Mouse (Mus musculus): ENCODE measurements around the gene Uvrag. TPM values are rescaled to one million over a fixed set of nuclear protein-coding genes. Genes with fewer than 3 reads are reported as not detected.

Gene Uvrag
- total and polyA plus RNA-seq, 3 experiments: 5.9 to 22.1 (median 21.0) TPM

DNA sequence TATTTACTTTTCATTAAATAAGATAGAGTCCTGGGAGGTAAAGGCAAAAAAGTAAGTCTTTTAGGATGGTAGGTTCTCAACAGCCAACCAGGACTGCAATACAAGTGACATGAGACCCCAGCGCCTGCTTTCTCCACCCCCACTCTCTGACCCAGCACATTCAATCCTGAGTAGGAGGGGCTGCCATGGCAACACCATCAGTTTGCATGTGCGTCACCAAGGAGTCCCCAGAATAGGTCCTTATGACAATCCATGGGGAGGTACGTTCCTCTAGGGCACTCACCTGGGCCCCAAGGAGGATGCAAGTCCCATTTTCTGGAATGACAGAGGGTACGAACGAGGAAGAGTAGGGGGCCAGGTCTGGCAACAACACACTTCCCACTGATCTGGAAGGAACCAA, 36.4 kb upstream of the Uvrag start:
- peak in 1 of 2 experiments; percentile 16 for DNase-seq
- H3K36me3 ChIP-seq (ENCODE audit: control insufficient read depth, insufficient read depth, low read length): no peaks in the 10 kb centered on the region
- H3K9ac ChIP-seq (ENCODE audit: low read depth, low read length): no peak overlapping the region
- intact Hi-C loops (cut with DNase I): no loop called here
- H3K4me3 ChIP-seq: no peak overlapping the region
- peaks cover 5% of the 10 kb centered on the region; the same call in 1 of the 2 replicates for H3K4me1 ChIP-seq (ENCODE audit: control insufficient read depth, insufficient read depth, low read length)
- H3K79me2 ChIP-seq (replicated peaks; ENCODE audit: control insufficient read depth, insufficient read depth, low read length): no peaks in the 10 kb centered on the region; the same call in 1 of the 2 replicates
- WGBS: 78% methylated on average over 5 of the region's 5 CpGs
- no peak for TF ChIP-seq CTCF (IDR thresholded peaks at IDR 0.05)
- TF ChIP-seq POLR2A (IDR thresholded peaks at IDR 0.05; ENCODE audit: insufficient read depth, low read depth, low read length): 0 out of 2 replicates have a peak, but pooled peaks have one; percentile 30
- H3K27ac ChIP-seq: no peak overlapping the region; the same call in 1 of the 2 replicates
- no peaks in the 10 kb centered on the region for H3K27me3 ChIP-seq (ENCODE audit: control insufficient read depth, insufficient read depth, low read length)

DNA sequence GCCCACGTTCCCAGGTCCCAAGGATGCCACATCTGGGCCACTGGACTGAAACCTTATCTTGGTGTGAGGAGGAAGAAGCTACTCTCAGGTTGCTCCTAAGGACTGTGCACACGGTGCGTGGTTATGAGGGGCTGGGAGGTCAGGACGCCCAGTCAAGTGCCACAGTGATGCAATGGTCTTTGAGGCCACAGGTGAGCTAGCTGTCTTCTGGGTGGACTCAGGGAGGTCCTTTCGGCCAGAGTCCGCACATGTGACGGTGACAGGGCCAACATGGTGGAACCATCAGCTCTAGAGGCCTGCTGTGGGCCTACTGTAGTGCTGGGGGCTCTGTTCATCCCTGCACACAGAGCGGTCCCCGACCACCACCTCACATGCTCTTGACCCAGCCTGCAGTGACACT, 34.7 kb upstream of the Uvrag start:
- TF ChIP-seq CTCF (IDR thresholded peaks at IDR 0.05) (no peak), POLR2A (IDR thresholded peaks at IDR 0.05; ENCODE audit: insufficient read depth, low read depth, low read length) (0 out of 2 replicates have a peak, but pooled peaks have one; percentile 18), EP300 (IDR thresholded peaks at IDR 0.05; ENCODE audit: insufficient read depth, low read depth, low read length) (0 out of 2 replicates have a peak, but pooled peaks have one; percentile 9)
- H3K79me2 ChIP-seq (replicated peaks; ENCODE audit: control insufficient read depth, insufficient read depth, low read length): no peaks in the 10 kb centered on the region; the same call in 1 of the 2 replicates
- no peak overlapping the region for H3K9ac ChIP-seq (ENCODE audit: low read depth, low read length)
- no peaks in the 10 kb centered on the region for H3K36me3 ChIP-seq (ENCODE audit: control insufficient read depth, insufficient read depth, low read length)
- H3K27me3 ChIP-seq (ENCODE audit: control insufficient read depth, insufficient read depth, low read length): no peaks in the 10 kb centered on the region
- peak in 1 of 2 experiments; percentile 15 for DNase-seq
- no peak overlapping the region for H3K27ac ChIP-seq
- intact Hi-C loops (cut with DNase I): no loop called here
- peaks cover 5% of the 10 kb centered on the region; the same call in 1 of the 2 replicates for H3K4me1 ChIP-seq (ENCODE audit: control insufficient read depth, insufficient read depth, low read length)
- WGBS: 80% methylated on average over 9 of the region's 9 CpGs
- H3K4me3 ChIP-seq: no peak overlapping the region

DNA sequence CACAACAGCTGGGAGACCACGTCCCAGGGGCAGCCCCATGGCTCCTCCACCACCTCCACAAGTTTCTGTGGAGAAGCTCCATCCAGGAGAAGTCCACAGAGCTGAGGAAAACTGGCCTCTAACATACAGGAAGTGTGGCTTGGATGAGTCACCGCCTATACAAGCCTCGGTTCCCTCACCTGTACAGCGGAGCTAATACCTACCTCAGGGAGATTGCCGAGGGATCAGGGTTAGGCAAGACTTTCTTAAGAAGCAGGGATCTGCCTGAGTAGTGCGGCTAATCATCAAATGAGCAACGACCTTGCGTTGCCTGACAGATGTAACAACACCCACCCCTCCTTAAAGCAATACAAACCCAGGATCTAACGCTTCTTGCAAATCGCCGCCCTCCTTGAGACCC, 34.2 kb upstream of the Uvrag start:
- no peak overlapping the region for H3K9ac ChIP-seq (ENCODE audit: low read depth, low read length)
- H3K27ac ChIP-seq: no peak overlapping the region
- no peaks in the 10 kb centered on the region for H3K27me3 ChIP-seq (ENCODE audit: control insufficient read depth, insufficient read depth, low read length)
- no peaks in the 10 kb centered on the region for H3K36me3 ChIP-seq (ENCODE audit: control insufficient read depth, insufficient read depth, low read length)
- no peak for TF ChIP-seq POLR2A (IDR thresholded peaks at IDR 0.05; ENCODE audit: insufficient read depth, low read depth, low read length)
- TF ChIP-seq EP300 (IDR thresholded peaks at IDR 0.05; ENCODE audit: insufficient read depth, low read depth, low read length): no peak
- TF ChIP-seq CTCF (IDR thresholded peaks at IDR 0.05): no peak
- no peak for DNase-seq
- H3K4me3 ChIP-seq: no peak overlapping the region
- H3K79me2 ChIP-seq (replicated peaks; ENCODE audit: control insufficient read depth, insufficient read depth, low read length): no peaks in the 10 kb centered on the region; the same call in 1 of the 2 replicates
- intact Hi-C loops (cut with DNase I): no loop called here
- WGBS: 68% methylated on average over 11 of the region's 11 CpGs
- H3K4me1 ChIP-seq (ENCODE audit: control insufficient read depth, insufficient read depth, low read length): peaks cover 5% of the 10 kb centered on the region; the same call in 1 of the 2 replicates

DNA sequence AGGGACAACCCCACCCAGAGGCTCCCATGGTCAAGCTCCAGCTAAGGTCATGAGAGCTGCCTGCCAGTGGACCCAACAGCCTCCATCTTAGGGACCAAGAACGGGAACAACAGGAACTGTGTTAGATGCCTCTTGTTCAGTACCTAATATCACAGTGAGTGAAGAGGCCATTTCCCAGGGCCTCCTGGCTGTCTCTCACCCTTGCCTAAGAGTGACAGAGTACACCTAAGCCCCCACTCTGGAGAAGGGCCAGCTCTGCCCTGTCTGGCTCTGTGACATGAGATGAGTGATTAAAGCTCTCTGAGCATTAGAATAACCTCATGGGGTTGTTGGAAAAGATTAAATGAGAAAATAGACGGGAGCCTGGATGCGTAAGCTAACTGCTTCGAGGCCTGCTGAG, 33.1 kb upstream of the Uvrag start:
- Histone ChIP-seq H3K27ac (no peak overlapping the region), H3K9ac (ENCODE audit: low read depth, low read length) (no peak overlapping the region), H3K27me3 (ENCODE audit: control insufficient read depth, insufficient read depth, low read length) (no peaks in the 10 kb centered on the region), H3K79me2 (replicated peaks; ENCODE audit: control insufficient read depth, insufficient read depth, low read length) (no peaks in the 10 kb centered on the region; the same call in 1 of the 2 replicates), H3K36me3 (ENCODE audit: control insufficient read depth, insufficient read depth, low read length) (no peaks in the 10 kb centered on the region), H3K4me1 (ENCODE audit: control insufficient read depth, insufficient read depth, low read length) (peaks cover 5% of the 10 kb centered on the region; the same call in 1 of the 2 replicates), H3K4me3 (no peak overlapping the region)
- TF ChIP-seq EP300 (IDR thresholded peaks at IDR 0.05; ENCODE audit: insufficient read depth, low read depth, low read length) (no peak), CTCF (IDR thresholded peaks at IDR 0.05) (no peak), POLR2A (IDR thresholded peaks at IDR 0.05; ENCODE audit: insufficient read depth, low read depth, low read length) (no peak)
- 72% methylated on average over 4 of the region's 4 CpGs for WGBS
- DNase-seq: peak in 1 of 2 experiments; percentile 16
- intact Hi-C loops (cut with DNase I): no loop called here

- Histone ChIP-seq H3K9ac (ENCODE audit: low read depth, low read length) (no peak overlapping the region), H3K4me3 (no peak overlapping the region), H3K27me3 (ENCODE audit: control insufficient read depth, insufficient read depth, low read length) (no peaks in the 10 kb centered on the region), H3K79me2 (replicated peaks; ENCODE audit: control insufficient read depth, insufficient read depth, low read length) (no peaks in the 10 kb centered on the region; the same call in 1 of the 2 replicates), H3K36me3 (ENCODE audit: control insufficient read depth, insufficient read depth, low read length) (peaks cover 2% of the 10 kb centered on the region; the same call in 1 of the 2 replicates), H3K4me1 (ENCODE audit: control insufficient read depth, insufficient read depth, low read length) (peaks cover 5% of the 10 kb centered on the region; the same call in 1 of the 2 replicates), H3K27ac (no peak overlapping the region)
- DNase-seq: peak; percentile 24 to 46
- 40% methylated on average over 6 of the region's 6 CpGs for WGBS
- intact Hi-C loops (cut with DNase I): no loop called here
- TF ChIP-seq CTCF (IDR thresholded peaks at IDR 0.05) (no peak), EP300 (IDR thresholded peaks at IDR 0.05; ENCODE audit: insufficient read depth, low read depth, low read length) (no peak), POLR2A (IDR thresholded peaks at IDR 0.05; ENCODE audit: insufficient read depth, low read depth, low read length) (no peak)
These were observed 32.0 kb upstream of the Uvrag start for GRCm38 (mm10) chr7:99172898-99173297.

GRCm38 (mm10) chr7:99171730-99172463, 31.0 kb upstream of the Uvrag start:
- no peak for TF ChIP-seq EP300 (IDR thresholded peaks at IDR 0.05; ENCODE audit: insufficient read depth, low read depth, low read length)
- TF ChIP-seq CTCF (IDR thresholded peaks at IDR 0.05): no peak
- TF ChIP-seq POLR2A (IDR thresholded peaks at IDR 0.05; ENCODE audit: insufficient read depth, low read depth, low read length): no peak
- H3K79me2 ChIP-seq (replicated peaks; ENCODE audit: control insufficient read depth, insufficient read depth, low read length): no peaks in the 10 kb centered on the region; the same call in 1 of the 2 replicates
- peaks cover 2% of the 10 kb centered on the region; the same call in 1 of the 2 replicates for H3K36me3 ChIP-seq (ENCODE audit: control insufficient read depth, insufficient read depth, low read length)
- no peaks in the 10 kb centered on the region for H3K27me3 ChIP-seq (ENCODE audit: control insufficient read depth, insufficient read depth, low read length)
- intact Hi-C loops (cut with DNase I): no loop called here
- H3K4me1 ChIP-seq (ENCODE audit: control insufficient read depth, insufficient read depth, low read length): peaks cover 5% of the 10 kb centered on the region; the same call in 1 of the 2 replicates
- peak in 1 of 2 experiments; percentile 16 for DNase-seq
- H3K27ac ChIP-seq: no peak overlapping the region
- H3K4me3 ChIP-seq: no peak overlapping the region
- no peak overlapping the region for H3K9ac ChIP-seq (ENCODE audit: low read depth, low read length)
- WGBS: 52% methylated on average over 10 of the region's 10 CpGs

Measured in heart, adult 2 months (tissue).